Mouse (Mus musculus) lung, postnatal 25 days (tissue): ENCODE results near the gene Pde1a.

Experiments
- DNase-seq: peaks from one replicate; pipeline ENCODE4 v3.0.0; 2022; ENCODE audit warnings: low spot score

The Pde1a gene

GRCm38 (mm10) chr2:80128861-80129698 lies at the start of gene Pde1a:
Pde1a (minus strand) TSS chr2:80129458.
- DNase-seq = no peak

- DNase-seq = no peak
These were observed 49.5 kb upstream of the Pde1a start for GRCm38 (mm10) chr2:80178608-80179280.

DNA sequence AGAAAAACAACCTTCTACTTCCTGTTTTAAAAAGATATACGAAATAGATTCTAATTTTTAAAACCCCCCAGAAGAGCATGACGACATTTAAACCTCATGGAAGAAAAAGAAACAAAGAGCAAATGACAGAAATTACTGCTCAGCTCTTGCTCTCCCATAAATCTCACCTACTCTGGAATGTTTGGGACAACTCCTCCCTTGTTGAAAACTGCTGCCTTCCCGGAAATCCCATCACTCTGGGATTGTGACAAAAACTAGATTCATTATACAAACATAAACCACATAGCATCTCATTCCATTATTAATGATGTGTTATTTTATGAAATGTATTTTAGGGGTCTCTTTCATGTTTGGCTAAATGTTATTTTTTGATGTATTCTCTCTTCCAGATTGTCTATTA lies 48.9 kb upstream of the Pde1a start:
- no peak for DNase-seq

GRCm38 (mm10) chr2:80168103-80168502 lies 38.8 kb upstream of the Pde1a start:
- no peak for DNase-seq

GRCm38 (mm10) chr2:80158784-80159183 lies 29.5 kb upstream of the Pde1a start:
- DNase-seq = no peak

- no peak for DNase-seq
These were observed 28.9 kb upstream of the Pde1a start for GRCm38 (mm10) chr2:80158196-80158595.

- no peak for DNase-seq
These were observed 20.8 kb upstream of the Pde1a start for GRCm38 (mm10) chr2:80150019-80150418.

DNA sequence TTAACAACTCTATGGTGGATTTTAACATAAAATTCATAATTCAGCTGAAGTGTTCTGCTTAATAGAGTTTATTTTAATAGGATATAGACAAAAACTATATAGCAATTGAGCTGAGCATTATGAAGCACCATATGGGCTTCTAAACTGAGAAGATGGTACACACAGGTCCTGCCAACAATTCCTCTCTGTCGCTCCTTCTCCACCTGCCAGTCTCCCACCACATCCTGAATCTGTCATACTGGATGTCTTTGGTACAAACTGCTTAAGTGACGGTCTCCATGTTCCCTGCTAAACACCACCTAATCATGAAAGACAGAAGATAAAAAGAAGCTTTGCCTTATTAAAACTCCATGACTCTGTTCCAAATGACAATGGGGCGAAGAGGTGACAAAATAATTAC lies 20.1 kb upstream of the Pde1a start:
- DNase-seq = no peak

GRCm38 (mm10) chr2:80135076-80135475 lies 5.8 kb upstream of the Pde1a start:
- DNase-seq = no peak

DNA sequence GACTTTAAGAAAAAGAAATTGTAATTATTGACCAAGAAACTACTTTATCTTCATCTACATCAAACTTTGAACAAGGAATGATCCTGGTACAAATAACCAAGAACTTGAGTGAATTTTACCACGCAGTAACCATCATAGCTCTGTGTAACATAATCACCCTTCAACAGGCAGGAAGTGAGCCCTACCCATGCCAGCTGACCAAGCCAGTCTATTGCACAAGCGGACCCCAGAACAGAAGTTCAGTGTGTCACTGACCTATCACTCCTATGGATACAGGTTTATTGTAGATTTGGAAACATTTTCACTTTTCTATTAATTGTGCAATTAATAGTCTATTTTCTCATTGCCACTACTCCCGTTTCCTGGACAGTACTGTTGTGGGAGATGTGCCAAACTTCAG lies 3.4 kb upstream of the Pde1a start:
- DNase-seq = no peak

DNA sequence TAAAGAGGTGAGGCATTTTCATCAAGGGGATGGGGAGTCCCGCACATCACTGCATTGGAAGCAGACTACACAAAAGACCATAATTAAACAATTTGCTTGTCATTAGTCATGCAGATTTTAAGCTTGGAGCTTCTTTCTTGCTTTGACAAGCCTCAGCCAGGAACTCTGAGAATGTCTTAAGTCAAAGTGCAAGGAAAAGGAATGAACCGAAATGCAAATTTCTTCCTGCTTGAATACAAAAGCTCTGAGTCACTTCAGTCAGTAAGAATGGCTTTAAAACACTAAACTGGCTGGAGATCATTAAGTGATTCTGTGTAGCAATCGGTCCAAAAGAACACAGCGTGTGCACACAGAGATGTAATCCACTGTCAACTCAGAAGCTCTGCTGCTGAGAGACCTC lies 2.6 kb downstream of the Pde1a start:
- no peak for DNase-seq

DNA sequence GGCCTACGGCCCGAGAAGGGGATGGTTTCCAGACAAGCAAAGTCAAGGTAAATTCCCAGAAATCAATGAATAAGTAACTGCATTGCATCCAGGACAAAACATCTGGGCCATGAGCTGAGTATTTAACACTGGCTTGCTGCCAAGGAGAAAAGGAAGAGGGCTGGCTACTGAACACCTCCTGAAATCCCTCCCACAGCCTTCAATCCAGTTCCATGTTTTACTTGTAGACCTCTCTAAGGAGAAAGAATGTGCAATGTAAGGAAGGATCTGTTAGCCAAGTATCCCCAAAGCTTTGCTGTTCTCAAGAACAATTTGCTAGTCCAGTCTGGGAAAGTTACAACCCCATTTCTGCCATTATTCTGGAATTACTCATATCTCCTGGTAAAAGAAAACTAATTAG lies 42.4 kb downstream of the Pde1a start:
- no peak for DNase-seq

GRCm38 (mm10) chr2:80080090-80080821 lies 49.0 kb downstream of the Pde1a start:
- DNase-seq = peak; percentile 59

DNA sequence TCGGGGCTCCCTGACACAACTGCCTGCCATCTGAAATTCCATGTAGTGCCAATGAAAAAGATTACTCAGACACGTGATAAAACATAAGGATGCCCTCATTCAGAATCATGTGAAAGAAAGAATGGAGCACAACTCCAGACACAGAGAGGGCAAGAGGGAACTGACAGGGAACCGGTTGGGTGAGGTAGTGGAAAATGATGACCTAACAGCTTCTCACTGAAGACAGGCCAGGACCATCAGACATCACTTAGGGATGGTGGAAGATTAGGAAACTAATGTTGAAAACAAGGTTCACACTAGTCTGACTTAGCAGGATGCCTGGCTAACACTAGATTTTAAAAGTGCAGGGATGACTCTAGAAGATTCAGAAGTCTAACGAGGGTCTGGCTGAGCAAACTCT lies 49.6 kb downstream of the Pde1a start:
- no peak for DNase-seq

DNA sequence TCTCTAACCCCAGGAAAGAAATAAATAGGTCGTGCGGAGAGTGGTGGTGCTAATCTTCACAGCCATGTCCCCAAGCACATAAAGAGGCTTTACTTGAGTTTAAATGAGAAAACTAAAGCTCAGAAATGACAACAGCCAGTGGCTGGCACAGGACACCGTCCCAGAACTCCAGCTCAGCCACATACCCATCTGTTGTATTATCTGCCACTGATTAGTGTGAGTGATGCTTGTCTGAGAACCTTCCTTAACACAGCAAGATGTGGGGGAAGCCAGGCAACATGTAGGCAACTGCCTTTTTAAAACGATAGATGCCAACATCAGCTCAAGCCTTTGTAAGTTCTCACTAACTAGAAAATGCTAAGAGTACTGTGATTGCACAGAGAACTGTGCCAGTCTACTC lies 52.9 kb downstream of the Pde1a start:
- DNase-seq = no peak

DNA sequence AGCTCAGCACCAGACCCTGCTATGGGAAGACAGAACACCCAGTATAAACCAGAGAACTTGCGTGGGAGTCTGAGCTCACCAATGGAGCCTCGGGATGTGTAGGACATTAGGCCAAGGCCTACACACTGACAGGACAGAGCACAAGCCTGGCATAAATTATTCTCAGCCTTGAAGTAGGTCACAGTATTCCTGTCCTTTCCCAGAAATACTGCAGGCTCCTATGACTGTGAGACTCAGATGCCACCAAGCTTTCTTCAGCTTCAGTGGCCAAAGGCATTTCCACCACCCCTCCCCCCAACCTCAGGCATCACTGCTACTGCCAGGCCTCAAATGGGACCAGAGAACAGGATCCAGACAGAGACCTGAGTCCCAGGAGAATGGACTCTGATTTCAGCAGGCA lies 54.7 kb downstream of the Pde1a start:
- no peak for DNase-seq

- no peak for DNase-seq
These were observed 55.2 kb downstream of the Pde1a start for GRCm38 (mm10) chr2:80074046-80074445.

DNA sequence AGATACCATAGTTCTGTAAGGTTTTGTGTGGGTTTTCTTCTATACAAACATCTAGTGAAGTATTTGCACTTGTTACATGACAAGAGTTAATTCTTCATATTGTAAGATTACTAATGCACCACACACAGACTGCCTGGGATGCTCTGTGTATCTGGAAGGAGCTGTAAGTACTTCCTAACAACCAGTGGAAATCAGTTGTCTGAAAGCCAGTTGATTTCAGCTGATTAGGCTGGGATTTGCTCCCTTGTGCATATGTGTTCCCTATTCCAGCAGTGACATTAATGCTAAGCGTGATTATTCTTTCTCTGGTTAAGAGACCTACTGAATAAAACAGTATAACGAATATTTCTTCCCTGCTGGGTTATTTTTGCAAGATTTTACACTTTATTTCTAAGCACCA lies 55.8 kb downstream of the Pde1a start:
- no peak for DNase-seq

DNA sequence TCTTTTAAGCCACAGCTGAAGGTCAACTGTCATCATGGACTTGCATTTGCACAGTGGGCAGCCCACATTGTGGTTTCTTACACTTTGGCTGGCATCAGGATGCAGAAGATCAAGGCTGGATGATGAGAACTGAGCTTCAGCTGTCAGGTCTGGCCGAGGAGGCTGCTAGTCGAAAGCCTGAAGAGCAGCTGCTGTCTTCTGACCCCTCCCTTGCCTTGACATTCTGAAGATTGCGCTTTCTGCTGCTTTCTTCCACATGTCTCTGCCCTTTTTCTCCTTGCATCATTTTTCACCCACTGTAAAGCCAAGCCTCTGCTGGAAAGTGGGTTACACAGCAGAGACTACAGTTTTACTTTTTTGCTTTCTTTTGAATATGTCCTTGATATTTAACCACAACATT lies 59.5 kb downstream of the Pde1a start:
- DNase-seq = no peak

DNA sequence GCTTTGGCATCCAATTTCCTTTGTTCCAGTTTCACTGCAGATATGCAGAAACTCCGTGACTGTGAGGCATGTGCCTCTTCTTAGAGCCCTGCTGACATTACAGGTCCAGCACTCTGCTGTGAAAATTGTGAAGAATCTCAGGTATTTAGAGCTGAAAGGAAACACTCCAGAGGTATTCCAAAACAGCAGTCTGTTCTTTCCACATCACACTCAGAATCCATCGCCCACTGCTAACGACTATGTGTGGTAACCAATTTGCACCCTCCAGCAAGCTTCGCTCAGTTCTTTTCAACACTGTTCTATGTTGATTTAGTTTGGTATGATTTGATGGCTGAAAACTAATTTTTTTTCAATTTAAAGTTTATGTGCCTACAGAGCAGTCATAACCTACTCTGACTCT lies 62.8 kb downstream of the Pde1a start:
- DNase-seq = no peak

DNA sequence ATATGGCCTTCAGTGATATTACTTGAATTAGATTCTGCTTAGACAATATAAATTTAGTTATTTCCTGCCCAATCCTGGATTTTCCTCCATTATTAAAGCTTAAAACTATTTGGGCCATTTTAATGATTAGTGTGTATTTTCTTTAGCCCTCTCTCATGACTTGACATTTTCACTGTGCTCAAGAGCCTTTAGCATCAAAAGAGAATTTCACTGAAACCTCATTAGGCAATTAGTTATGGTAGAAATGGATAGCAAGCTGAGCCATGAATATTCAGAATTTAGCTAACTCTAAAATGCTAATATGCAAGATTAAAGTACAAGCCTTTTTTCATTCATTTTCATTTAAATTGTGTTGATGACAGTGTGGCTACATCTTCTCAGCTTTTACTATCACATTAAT lies 73.2 kb downstream of the Pde1a start:
- DNase-seq = no peak

DNA sequence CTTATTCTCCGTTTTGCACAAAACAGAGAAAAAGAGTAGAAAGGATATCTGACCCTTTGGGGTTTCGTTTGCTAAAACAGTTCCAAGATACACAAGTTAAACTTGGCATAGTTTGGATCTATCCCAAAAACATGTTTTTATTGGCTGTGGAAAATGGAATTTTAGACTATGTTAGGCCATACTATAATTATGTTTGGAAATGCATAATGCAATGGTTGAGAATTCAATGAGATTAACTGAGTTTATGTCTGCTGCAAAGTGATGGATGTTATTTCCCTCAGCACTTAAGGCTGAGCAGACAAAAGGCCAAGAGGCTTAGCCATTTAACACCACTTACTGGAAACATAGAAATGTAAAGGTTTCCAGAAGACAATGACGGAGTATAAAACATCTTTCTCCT lies 75.2 kb downstream of the Pde1a start:
- DNase-seq = no peak
